Mouse (Mus musculus) heart, postnatal 0 days (tissue): ENCODE measurements at regions not wholly inside any gene's neighbourhood (a gene's known extent, or its start where the extent isn't known, plus 50 kb on each side); places are given as distances from the start of the nearest gene placed in this dataset.

Experiments
- ATAC-seq: fragments of 200-750 bp; cut with Nextera tagmentation; 2 replicates; pipeline ENCODE4 v1.8.0; 2017; ENCODE audit warnings: low read depth, moderate number of reproducible peaks, moderate library complexity; ENCODE audit not compliant: insufficient read depth
- DNase-seq: peaks from one replicate; pipeline ENCODE4 v3.0.0-alpha.2; 2016; ENCODE audit warnings: low spot score
- H3K27ac ChIP-seq: fragments of 300-500 bp; sonication (generic); 2 replicates; pipeline ENCODE4 v1.5.1; 2014; ENCODE audit warnings: low read depth, mild to moderate bottlenecking
- H3K27me3 ChIP-seq: fragments of 300-500 bp; sonication (generic); 2 replicates; pipeline ENCODE4 v1.6.1; 2014; ENCODE audit warnings: low read length, mixed read lengths; ENCODE audit not compliant: control insufficient read depth, insufficient read depth
- H3K36me3 ChIP-seq: fragments of 300-500 bp; sonication (generic); replicated peaks from 2 replicates; pipeline ENCODE4 v1.6.1; 2014; ENCODE audit warnings: low read length, mixed read lengths; ENCODE audit not compliant: control insufficient read depth, insufficient read depth
- H3K4me1 ChIP-seq: fragments of 300-500 bp; sonication (generic); 2 replicates; pipeline ENCODE4 v1.6.1; 2014; ENCODE audit warnings: antibody characterized with exemption; ENCODE audit not compliant: control insufficient read depth, insufficient read depth
- H3K4me2 ChIP-seq: fragments of 300-500 bp; sonication (generic); 2 replicates; pipeline ENCODE4 v1.6.1; 2014; ENCODE audit warnings: low read depth, mild to moderate bottlenecking, low read length, moderate library complexity
- H3K4me3 ChIP-seq: fragments of 300-500 bp; sonication (generic); 2 replicates; pipeline ENCODE4 v1.5.1; 2014; ENCODE audit warnings: low read depth, low read length
- H3K9ac ChIP-seq: fragments of 300-500 bp; sonication (generic); replicated peaks from 2 replicates; pipeline ENCODE4 v1.6.1; 2014; ENCODE audit warnings: low read depth, low read length, mixed read lengths
- H3K9me3 ChIP-seq: fragments of 300-500 bp; sonication (generic); replicated peaks from 2 replicates; pipeline ENCODE4 v1.6.1; 2016; ENCODE audit warnings: low read length; ENCODE audit not compliant: control insufficient read depth
- CTCF ChIP-seq: IDR thresholded peaks from 2 replicates; pipeline ENCODE4 v1.5.1; 2016; ENCODE audit warnings: antibody characterized with exemption, control low read depth, low read depth
- EP300 ChIP-seq: IDR thresholded peaks from 2 replicates; pipeline ENCODE4 v1.6.1; 2016; ENCODE audit warnings: antibody characterized with exemption, low read depth
- WGBS: fragments of 180-500 bp; shearing (Covaris S2); extraction: QIAGEN DNeasy Blood & Tissue Kit; methylation state at CpG from one replicate; pipeline ENCODE4 v1.1.7; 2014; 5-methylcytosine and 5-hydroxymethylcytosine counted together

DNA sequence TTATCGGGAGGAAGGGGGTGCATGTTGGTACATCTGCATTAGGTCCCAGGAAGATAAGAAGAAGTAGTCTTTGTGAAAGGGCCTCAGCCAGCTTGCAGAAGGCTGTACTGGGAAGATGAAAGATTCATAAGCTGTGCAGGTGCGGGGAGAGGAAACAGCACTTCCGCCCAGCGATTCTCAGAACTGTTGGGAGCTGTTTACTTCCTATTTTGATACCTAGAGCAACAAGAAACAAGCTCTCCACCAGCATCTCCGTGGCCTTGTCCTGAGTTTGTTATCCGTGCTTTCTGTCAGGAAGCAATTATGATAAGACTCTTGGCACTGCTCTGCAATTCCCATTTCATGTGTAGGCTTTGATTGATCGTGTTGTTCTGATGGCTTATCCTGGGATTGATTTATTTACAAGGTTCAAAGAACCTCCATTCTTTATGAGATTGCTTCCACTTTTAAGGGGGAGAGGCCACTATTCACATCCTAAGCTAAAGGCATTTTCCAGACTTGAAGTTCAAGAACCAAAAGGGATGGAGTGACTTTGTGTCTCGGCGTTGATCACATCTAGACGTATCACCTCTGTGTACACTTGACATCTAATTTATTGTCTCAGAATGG, 133.6 kb upstream of the Tars start:
- peaks cover 4% of the 10 kb centered on the region; the same call in 1 of the 2 replicates for H3K4me1 ChIP-seq
- no peaks in the 10 kb centered on the region for H3K27me3 ChIP-seq
- no peak overlapping the region for H3K4me3 ChIP-seq
- 50% methylated on average over 10 of the region's 10 CpGs for WGBS
- H3K4me2 ChIP-seq = peak overlapping the region; percentile 31
- no peaks in the 10 kb centered on the region for H3K9me3 ChIP-seq
- H3K27ac ChIP-seq = no peak overlapping the region; the same call in 1 of the 2 replicates
- no peak for TF ChIP-seq EP300
- TF ChIP-seq CTCF = no peak
- ATAC-seq (no peak), DNase-seq (no peak)
- no peaks in the 10 kb centered on the region for H3K36me3 ChIP-seq
- H3K9ac ChIP-seq = no peak overlapping the region

- ATAC-seq = no peak
- DNase-seq = no peak
- H3K4me2 ChIP-seq = peak overlapping the region; percentile 31
- H3K9me3 ChIP-seq = no peaks in the 10 kb centered on the region
- WGBS = 59% methylated on average over 9 of the region's 9 CpGs
- no peaks in the 10 kb centered on the region for H3K36me3 ChIP-seq
- peaks cover 4% of the 10 kb centered on the region; the same call in 1 of the 2 replicates for H3K4me1 ChIP-seq
- no peak for TF ChIP-seq CTCF
- no peak for TF ChIP-seq EP300
- H3K27ac ChIP-seq = no peak overlapping the region; the same call in 1 of the 2 replicates
- no peaks in the 10 kb centered on the region for H3K27me3 ChIP-seq
- no peak overlapping the region for H3K9ac ChIP-seq
- no peak overlapping the region for H3K4me3 ChIP-seq
These were observed 133.1 kb upstream of the Tars start for GRCm38 (mm10) chr15:11532536-11532935.

- ATAC-seq (no peak), DNase-seq (no peak)
- H3K27ac ChIP-seq = no peak overlapping the region
- TF ChIP-seq EP300 = no peak
- no peak for TF ChIP-seq CTCF
- no peaks in the 10 kb centered on the region for H3K36me3 ChIP-seq
- no peaks in the 10 kb centered on the region for H3K9me3 ChIP-seq
- WGBS = 61% methylated on average over 8 of the region's 8 CpGs
- H3K4me1 ChIP-seq = peaks cover 4% of the 10 kb centered on the region; the same call in 1 of the 2 replicates
- no peak overlapping the region for H3K4me2 ChIP-seq
- H3K9ac ChIP-seq = no peak overlapping the region
- no peak overlapping the region for H3K4me3 ChIP-seq
- H3K27me3 ChIP-seq = no peaks in the 10 kb centered on the region
These were observed 130.7 kb upstream of the Tars start for GRCm38 (mm10) chr15:11529819-11530810.

DNA sequence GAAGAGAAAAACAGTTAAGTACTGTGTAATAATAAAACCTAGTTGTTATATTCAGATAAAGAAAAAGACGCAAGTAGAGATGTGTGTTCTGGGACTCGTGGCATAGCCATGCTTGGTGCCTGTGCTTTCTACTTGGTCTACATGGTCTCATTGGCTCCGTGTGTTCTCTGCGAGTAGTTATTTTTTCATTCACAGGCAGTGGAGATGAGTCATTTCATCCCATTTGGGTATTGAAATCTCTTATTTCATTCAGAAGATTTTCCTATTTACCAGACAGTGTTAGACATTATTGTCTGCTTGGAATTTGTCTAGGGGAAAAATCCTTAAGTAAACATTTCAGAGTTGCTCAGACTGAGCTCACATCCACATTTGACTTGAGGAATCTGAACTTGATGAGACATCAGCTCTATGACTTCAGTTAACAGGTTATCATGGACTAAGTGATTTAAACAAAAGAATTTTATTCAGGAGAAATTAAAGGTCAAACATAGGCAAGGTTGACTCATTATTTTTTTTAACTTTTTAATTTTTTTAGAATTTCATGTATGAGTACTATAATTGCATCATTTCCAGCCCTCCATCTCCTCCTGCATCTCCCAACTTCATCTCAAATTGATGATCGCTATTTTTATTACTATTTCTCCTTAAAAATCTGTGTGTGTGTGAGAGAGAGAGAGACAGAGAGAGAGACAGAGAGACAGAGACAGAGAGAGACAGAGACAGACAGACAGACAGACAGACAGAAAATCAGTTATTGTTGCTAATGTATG, 125.1 kb upstream of the Tars start:
- WGBS = 72% methylated on average over 5 of the region's 5 CpGs

DNA sequence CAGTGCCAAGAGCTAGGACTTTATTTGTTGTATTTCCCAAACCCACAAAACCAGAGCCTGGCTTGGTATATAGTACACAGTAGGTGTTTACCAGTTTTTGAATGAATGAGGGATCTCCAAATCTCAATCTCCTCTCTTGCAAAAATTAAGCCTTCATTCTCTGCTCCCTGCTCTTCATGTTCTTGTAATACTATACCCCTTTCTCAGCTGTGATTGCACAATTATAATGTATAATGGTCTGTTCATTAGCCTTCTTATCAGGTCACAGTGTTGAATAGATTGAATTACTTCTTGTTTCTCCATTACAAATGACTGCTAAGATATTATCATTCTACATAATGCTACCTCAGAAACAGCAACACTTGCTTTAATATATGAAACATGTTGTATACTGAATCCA, 119.1 kb upstream of the Tars start:
- H3K27ac ChIP-seq = no peak overlapping the region
- no peaks in the 10 kb centered on the region for H3K36me3 ChIP-seq
- no peak overlapping the region for H3K9ac ChIP-seq
- ATAC-seq (no peak), DNase-seq (no peak)
- TF ChIP-seq CTCF (no peak), EP300 (no peak)
- no peak overlapping the region for H3K4me3 ChIP-seq
- H3K9me3 ChIP-seq = no peaks in the 10 kb centered on the region
- H3K27me3 ChIP-seq = no peaks in the 10 kb centered on the region
- H3K4me2 ChIP-seq = no peak overlapping the region
- H3K4me1 ChIP-seq = no peaks in the 10 kb centered on the region

More for the DNA sequence above, 125.1 kb upstream of the Tars start:
- TF ChIP-seq EP300 (no peak), CTCF (no peak)
- DNase-seq (no peak), ATAC-seq (no peak)
- no peak overlapping the region for H3K4me2 ChIP-seq
- no peaks in the 10 kb centered on the region for H3K27me3 ChIP-seq
- H3K4me3 ChIP-seq = no peak overlapping the region
- H3K4me1 ChIP-seq = no peaks in the 10 kb centered on the region
- no peak overlapping the region for H3K9ac ChIP-seq
- no peaks in the 10 kb centered on the region for H3K9me3 ChIP-seq
- H3K36me3 ChIP-seq = no peaks in the 10 kb centered on the region
- no peak overlapping the region for H3K27ac ChIP-seq
